Mouse (Mus musculus): ENCODE results near the gene Prdm4.

The Prdm4 gene

DNA sequence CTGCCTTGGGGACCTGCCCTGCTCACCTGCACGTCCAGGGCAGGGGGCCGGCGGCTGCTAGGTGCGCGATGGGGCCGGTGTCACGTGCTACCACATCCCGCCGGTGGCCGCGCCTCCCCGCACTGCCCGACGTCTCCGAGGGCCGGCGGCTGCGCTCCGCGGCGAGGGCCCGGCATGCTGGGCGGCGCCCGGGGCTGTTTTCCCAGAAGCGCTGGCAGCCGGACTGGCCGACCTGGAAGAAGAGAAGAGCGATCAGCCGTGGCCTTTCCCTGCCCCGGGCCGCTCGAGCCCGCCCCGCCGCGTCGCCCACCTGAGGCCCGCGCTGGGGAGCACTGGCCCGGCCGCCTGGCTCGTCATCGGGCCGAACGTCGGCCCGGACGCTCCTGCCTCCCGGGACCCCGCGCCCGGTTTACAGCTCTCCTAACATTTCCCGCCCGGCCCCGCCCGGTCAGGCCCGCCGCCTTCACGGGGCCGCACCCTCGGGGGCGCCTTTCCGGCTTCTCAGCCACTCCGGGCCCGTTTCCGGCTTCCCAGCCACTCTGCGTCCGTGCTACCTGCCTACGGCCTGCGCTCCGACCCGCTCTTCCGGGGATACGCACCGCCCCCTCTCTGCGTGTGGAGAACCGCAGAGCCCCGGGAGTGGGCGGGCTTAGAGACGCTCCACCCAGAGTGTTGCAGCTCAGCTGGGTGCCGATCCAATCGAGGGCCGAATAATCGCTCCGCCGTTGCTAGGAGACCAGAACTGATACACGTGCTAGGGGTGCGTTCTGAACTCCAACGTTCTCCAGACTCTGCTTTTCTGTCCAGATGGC lies at the start of gene Prdm4:
Prdm4 (minus strand) TSS at position 645 of the 812 bp plus-strand sequence.
- DNase-seq (ENCODE audit: low read depth), result peak; percentile 99

DNA sequence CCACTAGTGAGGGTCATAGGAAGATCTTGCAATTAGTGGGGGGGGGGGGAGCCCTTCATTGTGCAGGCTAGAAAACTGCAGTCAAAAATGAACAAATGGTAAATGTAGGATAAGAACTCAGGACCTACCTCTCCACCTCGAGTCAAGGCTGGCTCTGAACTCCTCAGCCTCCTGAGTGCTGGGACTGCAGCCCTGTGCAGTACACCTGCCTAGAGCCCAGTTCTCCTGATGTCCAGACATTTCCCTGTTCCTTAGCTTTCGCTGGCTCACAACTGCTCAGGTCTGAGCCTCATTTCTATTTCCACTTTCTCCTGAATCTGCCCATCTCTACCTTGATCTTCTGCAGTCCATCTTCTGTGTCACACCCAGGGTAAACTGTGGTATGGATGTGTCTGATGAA lies 49.5 kb upstream of the Prdm4 start:
- DNase-seq (ENCODE audit: low read depth), result no peak

DNA sequence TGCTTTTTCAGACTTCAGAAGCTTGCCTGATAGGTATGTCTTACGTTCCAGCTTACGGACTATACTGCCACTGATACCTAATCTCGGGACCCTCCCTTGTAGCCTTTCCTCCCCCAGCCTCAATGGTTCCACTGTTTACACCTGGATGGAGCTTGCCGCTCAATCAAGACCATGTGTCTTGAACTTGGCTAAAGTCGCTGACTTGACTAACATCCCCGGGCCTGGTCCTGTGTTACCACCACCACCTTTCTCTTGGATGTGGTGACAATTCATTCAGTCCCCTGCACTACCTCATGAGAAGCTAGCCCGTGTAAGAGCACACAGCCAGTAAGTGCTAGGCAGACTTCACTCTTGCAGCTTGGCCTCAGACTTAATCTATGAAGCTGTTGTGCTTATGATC lies 47.4 kb upstream of the Prdm4 start:
- no peak for DNase-seq (ENCODE audit: low read depth)

DNA sequence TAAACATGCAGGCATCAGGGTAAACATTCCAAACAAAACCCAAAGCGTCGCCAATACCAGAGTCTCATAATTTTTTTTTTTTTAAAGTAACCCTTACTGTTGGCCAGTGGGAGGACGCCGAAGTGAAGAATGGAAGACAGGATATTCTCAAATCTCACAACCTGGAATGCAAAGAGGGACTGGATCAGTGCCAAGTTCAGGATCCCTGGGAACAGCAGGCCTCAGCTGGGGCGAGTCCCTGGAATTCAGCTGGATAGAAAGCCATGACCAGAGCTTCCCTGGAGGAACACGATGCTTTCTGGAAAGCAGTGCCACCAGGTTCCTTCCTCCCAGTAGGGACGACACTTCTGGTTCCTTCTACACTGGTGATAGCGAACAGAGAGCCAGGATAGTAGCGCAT lies 46.0 kb upstream of the Prdm4 start:
- no peak for DNase-seq (ENCODE audit: low read depth)

DNA sequence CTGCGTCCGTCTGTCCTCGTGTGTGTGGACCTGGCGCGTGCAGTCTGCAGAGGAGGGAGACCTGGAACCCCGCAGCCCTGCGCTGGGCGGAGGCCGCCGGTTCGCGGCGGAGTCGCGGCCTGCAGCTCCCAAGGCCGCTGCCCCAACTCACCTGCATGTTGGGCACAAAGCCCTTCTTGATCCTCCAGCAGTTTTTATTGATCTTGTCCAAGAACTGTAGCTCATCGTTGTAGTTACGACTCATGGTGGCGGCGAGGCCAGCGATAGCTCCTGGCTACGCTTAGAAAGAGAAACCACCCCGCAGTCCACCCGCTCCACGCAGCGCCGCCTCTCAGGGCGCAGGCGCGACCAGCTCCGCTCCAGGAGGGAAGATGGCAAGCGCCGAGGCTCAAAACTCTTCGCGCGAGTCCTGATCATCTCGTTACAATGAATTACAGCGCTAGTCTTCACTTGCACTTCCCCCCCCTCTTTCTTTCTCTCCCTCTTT lies 40.6 kb upstream of the Prdm4 start, which contains the start of gene Rtcb:
Rtcb (minus strand) TSS at position 360 of the 487 bp plus-strand sequence.
- DNase-seq (ENCODE audit: low read depth), result peak; percentile 97

DNA sequence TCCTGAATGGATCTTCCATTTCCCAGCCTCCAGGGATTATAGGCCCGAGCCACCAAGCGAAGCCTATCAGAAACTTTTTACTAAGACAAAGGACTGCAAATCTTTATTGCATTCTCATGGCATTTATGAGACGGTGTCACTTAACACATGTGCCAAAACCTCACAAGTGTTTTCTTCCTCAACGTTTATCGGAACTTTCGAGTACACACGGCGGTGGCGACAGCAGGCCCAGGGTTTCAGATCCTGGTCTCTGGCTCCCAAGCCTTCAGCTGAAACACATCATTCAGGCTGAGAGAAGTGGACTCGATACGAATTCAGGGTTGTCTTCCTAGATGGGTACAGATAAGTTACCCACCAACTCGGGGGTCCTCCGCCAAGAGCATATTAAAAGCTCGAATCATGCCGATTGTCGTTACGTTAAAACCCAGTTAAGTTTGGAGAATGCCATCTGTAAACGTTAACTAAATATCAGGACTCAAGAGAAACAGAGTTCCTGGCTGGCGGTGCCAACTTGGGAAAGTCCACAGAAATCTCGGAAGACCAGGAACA lies 40.0 kb upstream of the Prdm4 start:
- peak; percentile 33 for DNase-seq (ENCODE audit: low read depth)

DNA sequence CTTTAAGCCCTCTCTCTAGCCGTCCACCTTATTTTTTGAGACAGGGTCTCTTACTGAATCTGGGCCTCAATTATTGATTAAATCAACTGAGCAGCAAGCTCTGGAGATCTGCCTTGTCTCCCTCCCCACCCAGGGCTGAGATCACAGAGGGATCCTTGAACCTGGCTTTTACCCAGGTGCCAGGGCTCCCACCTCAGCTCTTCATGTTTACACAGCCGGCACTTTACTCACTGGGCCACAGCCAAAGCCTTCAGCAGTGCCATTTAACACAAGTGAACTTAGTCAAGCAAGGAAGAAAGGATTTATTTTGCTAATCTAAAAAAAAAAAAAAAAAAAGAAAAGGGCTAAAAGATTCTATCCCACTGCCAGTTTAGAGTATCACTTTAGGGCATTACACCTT lies 37.5 kb upstream of the Prdm4 start:
- no peak for DNase-seq (ENCODE audit: low read depth)

DNA sequence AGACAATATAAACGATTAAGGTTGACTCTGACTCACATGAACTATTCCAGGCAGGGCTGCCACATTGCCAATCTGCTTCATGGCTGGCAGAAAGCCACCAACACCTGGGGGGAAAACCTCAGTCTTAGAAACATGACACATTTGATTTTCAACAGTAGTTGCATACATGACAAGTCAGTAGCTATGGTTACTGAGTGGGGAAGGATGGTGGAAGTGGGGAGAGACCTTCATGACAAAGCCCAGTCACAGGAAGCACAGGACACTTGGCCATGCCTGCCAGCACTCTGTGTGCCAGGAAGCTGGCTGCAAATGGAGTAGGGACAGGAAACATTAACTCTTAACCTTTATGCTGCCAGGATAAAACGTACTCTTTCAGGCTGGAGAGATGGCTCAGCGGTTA lies 36.5 kb upstream of the Prdm4 start:
- no peak for DNase-seq (ENCODE audit: low read depth)

DNA sequence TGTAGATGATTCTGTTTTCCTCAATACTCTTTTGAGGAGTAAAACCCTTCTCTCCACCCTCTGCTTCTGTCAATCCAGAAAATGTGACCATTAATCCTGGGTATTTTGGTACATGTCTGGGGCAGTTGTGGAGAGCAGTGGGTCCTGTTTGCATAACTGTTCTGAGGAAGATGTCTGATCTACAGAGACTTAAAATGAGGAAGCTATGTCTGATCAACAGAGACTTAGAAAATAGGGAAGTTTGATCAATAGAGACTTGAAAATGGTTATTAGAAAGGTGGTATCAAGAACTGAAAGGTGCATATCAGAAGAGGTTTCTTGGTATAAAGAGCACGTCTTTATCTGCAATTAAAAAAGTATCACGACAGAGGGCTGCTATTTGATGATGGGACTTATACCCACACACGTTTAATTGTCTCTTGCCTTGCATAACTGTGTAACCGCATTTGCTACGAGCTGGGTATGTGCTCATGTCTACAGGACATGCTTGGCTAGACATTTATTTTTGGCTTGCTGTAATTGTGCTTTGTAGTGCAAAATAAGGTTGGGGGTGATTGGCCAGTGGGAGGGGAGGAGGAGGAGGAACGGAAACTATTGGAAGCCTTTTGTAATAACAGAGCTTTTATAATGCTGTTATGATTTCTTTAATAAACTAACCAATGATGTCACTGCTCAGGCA lies 35.0 kb upstream of the Prdm4 start:
- DNase-seq (ENCODE audit: low read depth), result no peak

DNA sequence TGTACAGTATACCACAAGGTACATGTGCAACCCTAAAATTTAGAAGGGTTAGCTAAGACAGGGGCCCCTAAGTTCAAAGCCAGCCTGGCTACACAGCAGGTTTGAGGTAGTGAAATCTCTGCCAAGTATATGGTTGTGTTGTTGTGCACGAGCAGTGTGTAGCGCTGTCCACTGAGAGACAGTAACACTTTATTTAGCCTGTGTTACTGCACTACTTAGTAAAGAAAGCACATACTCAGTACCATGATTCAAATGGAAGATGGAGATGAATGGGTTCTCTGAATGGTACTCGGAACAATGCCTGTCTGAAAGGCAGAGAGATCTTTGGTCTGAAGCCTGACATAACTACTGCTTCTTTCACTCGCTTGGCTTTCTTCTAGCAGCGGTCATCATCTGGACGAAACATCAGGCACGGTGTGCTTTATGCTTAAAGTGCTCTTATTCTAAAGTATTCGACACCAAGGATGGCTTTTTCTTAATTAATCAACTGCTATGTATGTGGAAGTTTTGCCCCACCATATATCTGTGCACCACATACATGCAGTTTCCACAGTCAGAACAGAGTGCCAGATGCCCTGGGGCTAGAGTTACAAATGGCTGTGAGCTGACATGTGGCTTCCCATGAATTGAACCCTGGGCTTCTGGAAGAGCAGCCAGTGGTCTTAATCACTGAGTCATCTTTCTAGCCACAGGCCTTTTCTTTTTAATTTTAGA lies 31.7 kb upstream of the Prdm4 start:
- DNase-seq (ENCODE audit: low read depth), result no peak

DNA sequence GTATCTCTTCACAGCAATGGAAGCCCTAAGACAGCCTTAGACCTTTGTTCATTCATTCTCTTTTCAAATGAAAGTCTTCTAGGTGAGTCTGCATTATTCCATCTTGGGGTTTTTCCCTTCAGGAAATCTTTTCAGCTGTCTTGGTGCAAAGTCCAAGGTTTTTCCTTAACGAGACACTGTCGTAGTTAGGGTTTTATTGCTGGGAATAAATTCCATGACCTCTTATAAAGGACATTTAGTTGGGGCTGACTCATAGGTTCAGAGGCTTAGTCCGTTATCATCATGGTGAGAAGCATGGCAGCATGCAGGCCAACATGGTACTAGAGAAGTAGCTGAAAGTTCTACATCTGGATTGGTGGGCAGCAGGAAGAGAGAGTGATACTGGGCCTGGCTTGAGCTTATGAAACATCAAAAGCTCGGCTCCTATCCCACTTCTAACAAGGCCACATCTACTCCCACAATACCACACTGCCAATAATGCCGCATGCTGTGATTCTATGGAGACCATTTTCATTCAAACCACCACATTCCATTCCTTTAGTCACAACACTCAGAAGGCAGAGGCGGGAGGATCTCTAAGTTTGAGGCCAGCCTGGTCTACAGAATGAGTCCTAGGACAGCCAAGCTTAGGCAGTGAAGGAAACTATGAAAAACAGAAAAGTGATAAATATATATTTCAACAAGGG lies 19.5 kb upstream of the Prdm4 start:
- no peak for DNase-seq (ENCODE audit: low read depth)

DNA sequence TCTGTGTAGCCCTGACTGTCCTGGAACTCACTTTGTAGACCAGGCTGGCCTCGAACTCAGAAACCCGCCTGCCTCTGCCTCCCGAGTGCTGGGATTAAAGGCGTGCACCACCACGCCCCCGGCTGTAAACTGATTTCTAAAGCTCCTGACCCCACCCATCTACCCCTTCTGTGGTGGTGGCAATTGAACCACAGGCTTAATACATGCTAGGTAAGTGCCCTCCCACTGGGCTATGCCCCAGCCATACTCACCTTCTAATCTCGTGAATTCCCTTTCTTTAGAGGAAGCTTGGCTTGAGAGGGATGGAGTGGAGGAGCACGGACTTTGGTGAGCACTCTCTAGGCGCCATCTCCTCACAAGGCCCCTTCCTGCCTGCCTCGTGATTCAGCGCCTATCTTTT lies 13.0 kb upstream of the Prdm4 start:
- no peak for DNase-seq (ENCODE audit: low read depth)

DNA sequence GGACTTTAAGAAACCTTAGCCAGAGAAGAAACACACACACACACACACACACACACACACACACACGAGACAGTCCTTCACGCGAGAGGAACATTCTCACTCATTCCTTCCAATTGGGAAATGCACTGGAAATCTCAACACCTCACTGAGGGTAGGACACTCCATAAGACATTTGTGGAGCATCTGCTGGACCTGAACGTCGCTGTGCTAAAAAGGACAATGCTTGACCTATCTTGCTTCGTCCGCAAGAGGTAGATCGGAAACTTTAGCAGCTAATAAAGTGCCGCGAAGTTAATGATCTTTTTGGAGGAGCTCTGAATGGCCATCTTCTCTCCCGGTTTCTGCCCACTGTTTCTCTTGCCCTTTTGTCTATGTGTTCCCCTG lies 12.3 kb upstream of the Prdm4 start:
- no peak for DNase-seq (ENCODE audit: low read depth)

DNA sequence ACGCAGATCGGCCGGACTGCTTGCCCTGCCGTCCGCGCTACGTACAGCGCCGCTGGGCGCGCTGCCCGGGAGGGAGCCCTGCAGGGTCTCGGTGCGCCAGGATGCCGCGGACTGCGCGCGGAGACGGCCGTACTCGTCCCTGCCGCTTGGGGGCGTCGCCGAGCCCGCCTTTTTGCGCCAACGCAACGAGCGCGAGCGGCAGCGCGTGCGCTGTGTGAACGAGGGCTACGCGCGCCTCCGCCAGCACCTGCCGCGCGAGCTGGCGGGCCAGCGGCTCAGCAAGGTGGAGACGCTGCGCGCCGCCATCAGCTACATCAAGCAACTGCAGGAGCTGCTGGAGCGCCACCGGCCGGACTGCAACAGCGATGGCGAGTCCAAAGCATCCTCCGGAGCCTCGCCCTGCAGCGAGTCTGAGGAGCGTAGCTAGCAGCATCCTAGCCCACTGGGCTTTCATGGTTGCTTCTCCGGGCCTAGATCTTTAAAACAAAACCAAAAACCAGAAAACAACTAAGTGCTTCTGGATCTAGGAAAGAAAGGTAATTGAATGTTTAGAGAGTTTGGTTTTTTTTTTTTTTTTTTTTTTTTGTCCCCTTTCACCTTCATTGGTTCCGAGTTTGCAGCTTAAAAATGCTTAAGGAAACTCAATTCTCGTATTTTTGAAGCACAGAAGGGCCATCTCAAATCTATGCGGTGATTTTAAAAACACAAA lies 11.7 kb upstream of the Prdm4 start:
- peak; percentile 85 for DNase-seq (ENCODE audit: low read depth)

DNA sequence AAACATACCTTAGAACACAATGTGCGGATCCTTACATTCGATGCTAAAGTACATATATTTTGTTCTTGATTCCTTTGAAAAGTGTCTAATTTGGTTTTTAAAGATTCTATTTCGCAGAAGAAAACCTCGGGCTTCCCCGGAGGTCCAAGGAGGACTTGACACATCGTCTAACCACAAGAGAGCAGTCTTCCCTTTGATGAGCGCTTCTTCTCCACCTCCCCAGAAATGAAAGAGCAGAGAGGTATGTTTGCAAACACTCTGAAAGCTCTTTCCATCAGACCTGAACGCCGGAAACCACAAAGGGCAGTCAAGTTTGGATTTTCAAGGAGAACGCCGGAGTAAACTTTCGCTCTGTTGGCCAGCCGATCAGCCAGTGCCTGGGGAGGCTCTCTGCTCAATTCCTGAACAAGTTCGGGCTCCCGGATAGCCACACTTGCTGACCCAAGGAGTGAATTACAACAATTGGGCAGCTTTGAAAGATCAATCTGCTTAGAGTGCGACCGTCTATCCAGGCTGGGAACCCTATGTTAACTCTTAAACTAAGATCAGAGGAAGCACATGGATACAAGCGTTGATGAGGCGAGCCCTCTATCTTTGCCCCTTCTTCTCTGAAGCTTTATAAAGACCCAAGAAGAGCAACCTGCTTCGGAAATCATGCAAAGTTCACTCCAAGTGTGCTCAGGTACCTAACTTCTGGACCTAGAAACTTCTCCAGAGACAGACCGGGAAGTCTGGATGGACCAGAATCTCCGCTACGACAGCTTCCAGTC lies 10.9 kb upstream of the Prdm4 start, which contains the start of gene Ascl4:
Ascl4 (plus strand) TSS at position 6 of the 770 bp plus-strand sequence.
- DNase-seq (ENCODE audit: low read depth), result peak; percentile 68

DNA sequence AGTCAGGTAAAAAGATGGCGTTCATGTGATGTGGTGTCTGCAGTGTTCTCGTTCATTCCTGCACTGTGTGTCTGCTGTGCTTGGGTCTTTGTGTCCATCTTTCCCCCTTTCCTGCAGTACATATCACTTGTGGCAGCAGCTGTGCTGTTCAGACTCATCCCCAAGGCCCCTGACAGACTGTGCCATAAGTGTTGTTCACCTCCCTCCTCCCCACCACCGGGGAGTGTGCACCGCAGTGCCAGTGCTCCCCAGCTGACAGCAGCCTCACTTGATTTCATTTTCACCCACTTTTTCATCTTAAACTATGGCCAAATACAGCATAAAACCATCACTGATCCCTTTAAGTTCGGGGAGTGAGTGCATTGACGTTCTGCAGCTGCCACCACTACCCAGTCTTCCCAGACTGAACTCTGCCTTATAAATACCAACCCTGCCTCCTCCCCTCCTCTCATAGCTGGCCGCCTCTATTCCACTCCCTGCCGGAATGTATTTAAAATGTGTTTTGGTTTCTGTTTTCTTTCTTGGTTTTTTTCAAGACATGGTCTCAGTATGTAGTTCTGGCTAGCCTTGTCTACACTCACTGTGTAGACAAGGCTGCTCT lies 37.0 kb downstream of the Prdm4 start:
- DNase-seq (ENCODE audit: low read depth), result no peak

DNA sequence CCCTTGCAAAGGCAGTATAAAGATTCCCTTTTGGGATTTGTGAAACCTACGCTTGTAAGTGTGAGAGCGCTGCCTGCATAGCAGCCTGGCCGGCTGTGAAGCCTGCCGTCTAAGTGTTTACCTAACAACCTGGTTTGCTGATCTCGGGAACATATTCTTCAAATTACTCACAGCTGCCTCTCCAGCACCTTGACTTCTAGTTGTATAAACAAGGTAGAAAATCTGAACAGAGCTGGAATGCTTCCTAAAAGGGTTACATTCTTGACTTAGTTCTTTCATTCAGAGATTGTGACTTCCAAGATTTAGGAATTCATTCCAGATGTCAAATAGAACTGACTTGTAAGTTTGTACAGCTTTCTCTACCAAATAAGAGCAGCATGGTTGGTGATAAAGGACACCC lies 41.1 kb downstream of the Prdm4 start:
- no peak for DNase-seq (ENCODE audit: low read depth)

DNA sequence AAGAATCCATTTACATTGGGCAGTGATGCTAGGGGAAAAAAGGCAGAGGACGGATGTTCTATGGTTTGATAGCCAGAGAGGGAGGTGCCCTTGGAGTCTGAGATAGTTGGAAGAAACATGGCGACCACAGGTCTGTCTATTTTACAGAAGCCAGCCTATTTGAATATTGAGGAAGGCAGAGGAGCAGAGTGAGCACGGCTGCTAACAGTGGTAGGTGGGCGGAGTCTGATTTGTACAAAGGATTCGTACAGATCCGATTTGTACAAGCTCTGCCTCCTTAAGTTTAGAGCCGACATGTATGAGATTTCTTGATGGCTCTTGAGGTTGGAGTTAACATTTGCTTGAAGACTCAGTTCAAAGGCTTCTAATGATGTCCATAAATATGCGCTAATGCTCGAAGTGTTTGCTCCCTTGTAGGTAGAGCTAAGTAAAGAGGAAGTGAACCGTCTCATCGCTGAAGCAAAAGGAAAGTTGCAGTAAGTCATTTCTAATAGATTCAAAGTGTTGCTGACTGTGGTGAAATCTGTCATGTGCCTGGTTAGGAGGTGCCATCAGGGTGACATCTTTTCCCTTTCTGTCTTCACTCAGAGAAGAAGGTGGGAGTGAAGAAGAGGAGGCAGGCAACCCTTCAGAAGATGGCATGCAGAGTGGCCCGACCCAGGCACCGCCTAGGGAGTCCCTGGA lies 42.9 kb downstream of the Prdm4 start:
- DNase-seq (ENCODE audit: low read depth), result no peak

DNA sequence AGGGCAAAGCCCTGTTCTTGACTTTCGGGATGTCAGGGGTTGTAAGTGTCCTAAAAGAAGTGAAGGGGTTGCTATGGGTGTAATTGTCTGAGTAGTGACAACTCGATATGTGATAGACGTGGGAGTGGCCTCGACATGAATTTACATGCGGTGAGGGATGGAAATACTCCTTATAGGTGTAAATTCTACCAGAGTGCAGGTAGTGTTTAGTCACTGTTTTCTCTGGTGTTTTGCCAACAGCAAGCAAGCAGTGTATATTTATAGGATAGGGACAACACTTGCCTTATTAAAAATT lies 44.5 kb downstream of the Prdm4 start:
- DNase-seq (ENCODE audit: low read depth), result no peak

Data from induced T-regulatory cell, adult 2 months (primary cell).